Mouse (Mus musculus) heart, postnatal 4 days (tissue): ENCODE measurements around the gene Adgra3. TPM values are rescaled to one million over a fixed set of nuclear protein-coding genes. Genes with fewer than 3 reads are reported as not detected.

ENCODE experiments used
- DNase-seq: peaks from one replicate; pipeline ENCODE4 v3.0.0; 2021
- total RNA-seq, 2 experiments: library from RNA; stranded (reverse); gene quantifications; 2 replicates each; pipeline ENCODE4 v1.2.3; 2021

Adgra3 gene
- total RNA-seq, 2 experiments from 2014 or later: 34.6 to 40.5 TPM

- no peak for DNase-seq
These were observed 27.0 kb downstream of the Adgra3 start for GRCm38 (mm10) chr5:50031763-50032272.

- DNase-seq: no peak
These were observed 27.5 kb downstream of the Adgra3 start for GRCm38 (mm10) chr5:50031288-50031687.

GRCm38 (mm10) chr5:50029662-50030061 lies 29.1 kb downstream of the Adgra3 start:
- DNase-seq: no peak

- no peak for DNase-seq
These were observed 31.2 kb downstream of the Adgra3 start for GRCm38 (mm10) chr5:50027561-50027960.

- peak; percentile 27 for DNase-seq
These were observed 31.8 kb downstream of the Adgra3 start for GRCm38 (mm10) chr5:50027001-50027400.

- DNase-seq: no peak
These were observed 32.7 kb downstream of the Adgra3 start for GRCm38 (mm10) chr5:50026148-50026547.

- no peak for DNase-seq
These were observed 34.7 kb downstream of the Adgra3 start for GRCm38 (mm10) chr5:50024097-50024496.

- DNase-seq: no peak
These were observed 42.7 kb downstream of the Adgra3 start for GRCm38 (mm10) chr5:50015987-50016587.

- no peak for DNase-seq
These were observed 43.6 kb downstream of the Adgra3 start for GRCm38 (mm10) chr5:50015147-50015697.

GRCm38 (mm10) chr5:50014658-50015057 lies 44.1 kb downstream of the Adgra3 start:
- DNase-seq: no peak

GRCm38 (mm10) chr5:50013965-50014364 lies 44.8 kb downstream of the Adgra3 start:
- no peak for DNase-seq

- DNase-seq: no peak
These were observed 50.0 kb downstream of the Adgra3 start for GRCm38 (mm10) chr5:50008841-50009240.

- DNase-seq: peak; percentile 26
These were observed 51.7 kb downstream of the Adgra3 start for GRCm38 (mm10) chr5:50006915-50007658.

GRCm38 (mm10) chr5:50002269-50002668 lies 56.5 kb downstream of the Adgra3 start:
- peak; percentile 27 for DNase-seq

- peak; percentile 21 for DNase-seq
These were observed 59.0 kb downstream of the Adgra3 start for GRCm38 (mm10) chr5:49999764-50000163.

- no peak for DNase-seq
These were observed 61.8 kb downstream of the Adgra3 start for GRCm38 (mm10) chr5:49997019-49997418.

GRCm38 (mm10) chr5:49996457-49996856 lies 62.3 kb downstream of the Adgra3 start:
- DNase-seq: no peak

- no peak for DNase-seq
These were observed 68.0 kb downstream of the Adgra3 start for GRCm38 (mm10) chr5:49990737-49991323.

GRCm38 (mm10) chr5:49988015-49988798 lies 70.6 kb downstream of the Adgra3 start:
- DNase-seq: no peak

- no peak for DNase-seq
These were observed 78.1 kb downstream of the Adgra3 start for GRCm38 (mm10) chr5:49980727-49981126.

- DNase-seq: no peak
These were observed 79.6 kb downstream of the Adgra3 start for GRCm38 (mm10) chr5:49979246-49979645.

- peak; percentile 77 for DNase-seq
These were observed 82.8 kb downstream of the Adgra3 start for GRCm38 (mm10) chr5:49975971-49976370.
